Mouse (Mus musculus) embryonic facial prominence, embryonic 14.5 days (tissue): Measurements from ENCODE around the gene Ndufb3. TPM values are rescaled to one million over a fixed set of nuclear protein-coding genes. Genes with fewer than 3 reads are reported as not detected.
A peak's percentile ranks its signal among the peaks of the same experiment; 100 is the strongest.
"Not testable (repeated sequence)": the region's sequence is repeated elsewhere in the genome, so short reads cannot be mapped to it uniquely, and the experiment has no call there.

Experiments
- ATAC-seq: fragments of 200-750 bp; cut with Nextera tagmentation; 2 replicates; pipeline ENCODE4 v1.8.0; 2017; ENCODE audit warnings: low read depth, moderate number of reproducible peaks, moderate TSS enrichment
- DNase-seq: peaks from one replicate; pipeline ENCODE4 v3.0.0-alpha.2; 2015; ENCODE audit warnings: low spot score
- H3K27ac ChIP-seq: fragments of 300-500 bp; sonication (generic); replicated peaks from 2 replicates; pipeline ENCODE4 v1.5.1; 2014; ENCODE audit warnings: low read depth, mild to moderate bottlenecking, low read length, moderate library complexity
- H3K27me3 ChIP-seq: fragments of 300-500 bp; sonication (generic); replicated peaks from 2 replicates; pipeline ENCODE4 v1.6.1; 2014; ENCODE audit warnings: low read length; ENCODE audit not compliant: control insufficient read depth, insufficient read depth
- H3K36me3 ChIP-seq: fragments of 300-500 bp; sonication (generic); 2 replicates; pipeline ENCODE4 v1.6.1; 2014; ENCODE audit warnings: low read length, mixed read lengths; ENCODE audit not compliant: control insufficient read depth, insufficient read depth
- H3K4me1 ChIP-seq: fragments of 300-500 bp; sonication (generic); 2 replicates; pipeline ENCODE4 v1.6.1; 2014; ENCODE audit warnings: antibody characterized with exemption, low read length; ENCODE audit not compliant: control insufficient read depth, insufficient read depth
- H3K4me2 ChIP-seq: fragments of 300-500 bp; sonication (generic); 2 replicates; pipeline ENCODE4 v1.6.1; 2014; ENCODE audit warnings: low read depth, mild to moderate bottlenecking, low read length, moderate library complexity, mixed read lengths
- H3K4me3 ChIP-seq: fragments of 300-500 bp; sonication (generic); 2 replicates; pipeline ENCODE4 v1.5.1; 2014; ENCODE audit warnings: low read depth, mild to moderate bottlenecking, low read length
- H3K9ac ChIP-seq: fragments of 300-500 bp; sonication (generic); 2 replicates; pipeline ENCODE4 v1.6.1; 2014; ENCODE audit warnings: low read depth, mild to moderate bottlenecking, low read length, moderate library complexity, mixed read lengths
- H3K9me3 ChIP-seq: fragments of 300-500 bp; sonication (generic); 2 replicates; pipeline ENCODE4 v1.6.1; 2016; ENCODE audit warnings: low read length; ENCODE audit not compliant: control insufficient read depth
- WGBS: fragments of 180-500 bp; shearing (Covaris S2); extraction: QIAGEN DNeasy Blood & Tissue Kit; methylation state at CpG from one replicate; pipeline ENCODE4 v1.1.7; 2014; 5-methylcytosine and 5-hydroxymethylcytosine counted together
- polyA plus RNA-seq: library from polyadenylated mRNA; unstranded; fragments of >200 nt; fragmentation: Nextera tagmentation; extraction: Ambion mirVana; gene quantifications from 2 replicates; pipeline ENCODE4 v1.2.1, GENCODE M21; 2014

Ndufb3 gene
- polyA plus RNA-seq, 1 experiment from 2014 or later = 176 TPM

- no peak overlapping the region for H3K4me2 ChIP-seq
- H3K4me3 ChIP-seq = no peak overlapping the region
- H3K27ac ChIP-seq = no peak overlapping the region
- no peak for ATAC-seq
- DNase-seq = no peak
- H3K9me3 ChIP-seq = no peaks in the 10 kb centered on the region
- H3K36me3 ChIP-seq = no peaks in the 10 kb centered on the region
- no peak overlapping the region for H3K9ac ChIP-seq
- no peaks in the 10 kb centered on the region for H3K27me3 ChIP-seq
- no peaks in the 10 kb centered on the region for H3K4me1 ChIP-seq
- 86% methylated on average over 2 of the region's 2 CpGs for WGBS
Measured at GRCm38 (mm10) chr1:58579179-58579578, 7.0 kb upstream of the Ndufb3 start.

GRCm38 (mm10) chr1:58582611-58583010 is 3.6 kb upstream of the Ndufb3 start:
- H3K27ac ChIP-seq = no peak overlapping the region
- H3K27me3 ChIP-seq = no peaks in the 10 kb centered on the region
- H3K4me2 ChIP-seq = no peak overlapping the region
- no peak overlapping the region for H3K9ac ChIP-seq
- 82% methylated on average over 1 of the region's 1 CpGs for WGBS
- H3K4me3 ChIP-seq = no peak overlapping the region
- peaks cover 5% of the 10 kb centered on the region; the same call in 1 of the 2 replicates for H3K4me1 ChIP-seq
- no peaks in the 10 kb centered on the region for H3K9me3 ChIP-seq
- H3K36me3 ChIP-seq = no peaks in the 10 kb centered on the region
- no peak for ATAC-seq
- DNase-seq = no peak

- Histone ChIP-seq H3K27ac (no peak overlapping the region), H3K4me1 (peaks cover 5% of the 10 kb centered on the region; the same call in 1 of the 2 replicates), H3K4me3 (no peak overlapping the region), H3K9me3 (no peaks in the 10 kb centered on the region), H3K4me2 (no peak overlapping the region), H3K9ac (no peak overlapping the region), H3K27me3 (no peaks in the 10 kb centered on the region), H3K36me3 (peaks cover 3% of the 10 kb centered on the region; the same call in 1 of the 2 replicates)
- DNase-seq = peak; percentile 5
- ATAC-seq = no peak
- 73% methylated on average over 1 of the region's 1 CpGs for WGBS
Measured at GRCm38 (mm10) chr1:58584271-58584670, 1.9 kb upstream of the Ndufb3 start.

- ATAC-seq (peak; percentile 70), DNase-seq (no peak)
- Histone ChIP-seq H3K9ac (peak overlapping the region; percentile 86), H3K27ac (peak overlapping the region; percentile 89; the same call in 1 of the 2 replicates), H3K4me3 (peak overlapping the region; percentile 77), H3K9me3 (no peaks in the 10 kb centered on the region), H3K4me2 (peak overlapping the region; percentile 79), H3K36me3 (peaks cover 3% of the 10 kb centered on the region; the same call in 1 of the 2 replicates), H3K4me1 (peaks cover 5% of the 10 kb centered on the region; the same call in 1 of the 2 replicates), H3K27me3 (no peaks in the 10 kb centered on the region)
- WGBS = 5% methylated on average over 36 of the region's 36 CpGs
Measured at GRCm38 (mm10) chr1:58585373-58586170, 612 bp upstream of the Ndufb3 start.

GRCm38 (mm10) chr1:58587491-58587890 is 1.3 kb downstream of the Ndufb3 start:
- Histone ChIP-seq H3K27me3 (no peaks in the 10 kb centered on the region), H3K9ac (no peak overlapping the region), H3K4me2 (peak overlapping the region; percentile 65), H3K27ac (no peak overlapping the region), H3K4me1 (peaks cover 5% of the 10 kb centered on the region; the same call in 1 of the 2 replicates), H3K9me3 (no peaks in the 10 kb centered on the region), H3K4me3 (peak overlapping the region; percentile 77; the same call in 1 of the 2 replicates), H3K36me3 (peaks cover 15% of the 10 kb centered on the region; the same call in 1 of the 2 replicates)
- WGBS = 75% methylated on average over 1 of the region's 1 CpGs
- DNase-seq (no peak), ATAC-seq (no peak)

- 71% methylated on average over 4 of the region's 4 CpGs for WGBS
- no peaks in the 10 kb centered on the region for H3K36me3 ChIP-seq
- DNase-seq = no peak
- H3K9ac ChIP-seq = no peak overlapping the region
- H3K9me3 ChIP-seq = no peaks in the 10 kb centered on the region
- no peak overlapping the region for H3K4me3 ChIP-seq
- H3K27me3 ChIP-seq = no peaks in the 10 kb centered on the region
- H3K27ac ChIP-seq = no peak overlapping the region
- H3K4me1 ChIP-seq = no peaks in the 10 kb centered on the region
- no peak overlapping the region for H3K4me2 ChIP-seq
- no peak for ATAC-seq
Measured at GRCm38 (mm10) chr1:58602681-58603080, 16.5 kb downstream of the Ndufb3 start.

GRCm38 (mm10) chr1:58603738-58604137 is 17.6 kb downstream of the Ndufb3 start:
- no peak overlapping the region for H3K9ac ChIP-seq
- H3K36me3 ChIP-seq = no peaks in the 10 kb centered on the region
- DNase-seq = no peak
- H3K4me3 ChIP-seq = no peak overlapping the region
- H3K27me3 ChIP-seq = no peaks in the 10 kb centered on the region
- no peak overlapping the region for H3K27ac ChIP-seq
- no peak overlapping the region for H3K4me2 ChIP-seq
- 73% methylated on average over 4 of the region's 4 CpGs for WGBS
- H3K4me1 ChIP-seq = no peaks in the 10 kb centered on the region
- ATAC-seq = no peak
- no peaks in the 10 kb centered on the region for H3K9me3 ChIP-seq

GRCm38 (mm10) chr1:58609591-58609990 is 23.4 kb downstream of the Ndufb3 start:
- H3K27me3 ChIP-seq, H3K4me1 ChIP-seq: not testable (repeated sequence)

GRCm38 (mm10) chr1:58610166-58610565 is 24.0 kb downstream of the Ndufb3 start:
- no peak overlapping the region for H3K9ac ChIP-seq
- ATAC-seq = no peak
- 80% methylated on average over 1 of the region's 1 CpGs for WGBS
- H3K27ac ChIP-seq = no peak overlapping the region
- no peaks in the 10 kb centered on the region for H3K36me3 ChIP-seq
- no peaks in the 10 kb centered on the region for H3K27me3 ChIP-seq
- H3K4me1 ChIP-seq = no peaks in the 10 kb centered on the region
- H3K4me3 ChIP-seq = no peak overlapping the region
- no peak overlapping the region for H3K4me2 ChIP-seq
- H3K9me3 ChIP-seq = no peaks in the 10 kb centered on the region
- DNase-seq = peak; percentile 20

More at GRCm38 (mm10) chr1:58609591-58609990, 23.4 kb downstream of the Ndufb3 start:
- not testable (repeated sequence) for ATAC-seq, H3K27ac ChIP-seq, H3K9me3 ChIP-seq, H3K36me3 ChIP-seq, H3K4me2 ChIP-seq, H3K9ac ChIP-seq, DNase-seq, H3K4me3 ChIP-seq
- WGBS = 87% methylated on average over 5 of the region's 5 CpGs
